Mouse (Mus musculus) cortical plate, adult 2 months (tissue): ENCODE data around the gene Lmod3.

Source experiments
- CTCF ChIP-seq: fragments of 200-500 bp; IDR thresholded peaks from 2 replicates; pipeline ENCODE4 v1.5.1; 2011; ENCODE audit warnings: mild to moderate bottlenecking, control low read depth, low read length; ENCODE audit not compliant: insufficient read depth; ENCODE audit errors: extremely low read depth
- POLR2A ChIP-seq: fragments of 200-500 bp; IDR thresholded peaks from 2 replicates; pipeline ENCODE4 v1.6.1; 2011; ENCODE audit warnings: mild to moderate bottlenecking, low read length, control low read depth; ENCODE audit not compliant: insufficient read depth; ENCODE audit errors: extremely low read depth

- TF ChIP-seq POLR2A (no peak), CTCF (no peak)
These were observed 12.7 kb upstream of the Lmod3 start for GRCm38 (mm10) chr6:97265240-97265639.
